Mouse (Mus musculus) liver, embryonic 15.5 days (tissue): Measurements from ENCODE around the gene Tbc1d13. TPM values are rescaled to one million over a fixed set of nuclear protein-coding genes. Genes with fewer than 3 reads are reported as not detected.

Experiments used
- polyA plus RNA-seq: library from polyadenylated mRNA; unstranded; fragments of >200 nt; fragmentation: Nextera tagmentation; extraction: Ambion mirVana; gene quantifications from 2 replicates; pipeline ENCODE4 v1.2.1, GENCODE M21; 2015

The Tbc1d13 gene
- polyA plus RNA-seq, 1 experiment from 2014 or later, result 2.0 TPM

Other genes starting within 250 kb of the Tbc1d13 start
- gene Odf2, start 244.5 kb upstream of the Tbc1d13 start, polyA plus RNA-seq, result 34.4 and 35.9 TPM in 2 replicates
- gene Gle1, start 198.3 kb upstream of the Tbc1d13 start, polyA plus RNA-seq, result 24.7 and 25.2 TPM in 2 replicates
- 14.0 and 17.8 TPM in 2 replicates for gene Sptan1, start 168.2 kb upstream of the Tbc1d13 start, polyA plus RNA-seq
- 6.2 and 7.1 TPM in 2 replicates for gene Wdr34, start 84.9 kb upstream of the Tbc1d13 start, polyA plus RNA-seq
- 138 and 147 TPM in 2 replicates for gene Set, start 76.4 kb upstream of the Tbc1d13 start, polyA plus RNA-seq
- gene Pkn3, start 56.1 kb upstream of the Tbc1d13 start, polyA plus RNA-seq, result 2.3 and 2.5 TPM in 2 replicates
- 19.3 and 20.6 TPM in 2 replicates for gene Zdhhc12, start 40.1 kb upstream of the Tbc1d13 start, polyA plus RNA-seq
- 2.4 and 2.5 TPM in 2 replicates for gene Zer1, start 9.2 kb upstream of the Tbc1d13 start, polyA plus RNA-seq
- gene Endog, start 37.7 kb downstream of the Tbc1d13 start, polyA plus RNA-seq, result 17.9 and 22.1 TPM in 2 replicates
- 24.9 and 27.3 TPM in 2 replicates for gene Spout1, start 44.7 kb downstream of the Tbc1d13 start, polyA plus RNA-seq
- 11.7 and 13.9 TPM in 2 replicates for gene Kyat1, start 72.1 kb downstream of the Tbc1d13 start, polyA plus RNA-seq
- gene Lrrc8a, start 104.0 kb downstream of the Tbc1d13 start, polyA plus RNA-seq, result 10.5 and 11.6 TPM in 2 replicates
- 0.10 and 0.16 TPM in 2 replicates for gene Gm28035, start 106.8 kb downstream of the Tbc1d13 start, polyA plus RNA-seq
- gene Phyhd1, start 132.5 kb downstream of the Tbc1d13 start, polyA plus RNA-seq, result 13.0 and 15.7 TPM in 2 replicates
- gene Gm28038, start 147.3 kb downstream of the Tbc1d13 start, polyA plus RNA-seq, result not detected in 2 replicates
- 12.0 and 14.3 TPM in 2 replicates for gene Dolk, start 152.6 kb downstream of the Tbc1d13 start, polyA plus RNA-seq
- gene Nup188, start 152.7 kb downstream of the Tbc1d13 start, polyA plus RNA-seq, result 13.6 and 14.0 TPM in 2 replicates
- gene Sh3glb2, start 225.6 kb downstream of the Tbc1d13 start, polyA plus RNA-seq, result 18.9 and 20.4 TPM in 2 replicates
- 7.5 and 7.7 TPM in 2 replicates for gene Miga2, start 230.5 kb downstream of the Tbc1d13 start, polyA plus RNA-seq